Mouse (Mus musculus) B cell, adult 2 months (primary cell): ENCODE data around the gene Wnk2.

Source experiments
- DNase-seq, 2 experiments: peaks; one replicate each; pipeline ENCODE4 v3.0.0; 2022

Wnk2 gene

DNA sequence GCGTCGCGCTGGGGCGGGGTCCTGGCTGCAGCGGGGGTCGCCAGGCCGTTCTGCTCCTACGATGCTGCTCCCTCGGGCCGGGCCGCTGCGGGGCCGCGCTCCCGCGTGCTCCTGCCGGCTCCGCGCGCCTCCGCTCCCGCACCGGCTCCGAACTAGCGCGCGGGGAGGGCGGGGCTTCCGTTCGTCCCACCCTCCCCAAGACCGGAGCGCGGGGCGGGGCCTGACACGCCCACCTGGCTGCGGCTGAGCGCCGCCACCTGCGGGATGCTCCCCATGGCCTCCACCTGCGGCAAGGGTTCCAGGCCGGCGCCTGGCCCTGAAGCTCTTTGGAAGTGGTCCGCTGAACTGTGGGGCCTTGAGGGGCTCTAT, at the start of gene Wnk2:
Gene Wnk2 (minus strand): TSS at position 157 of the 369 bp plus-strand sequence.
- DNase-seq = peak; percentile 76 to 78

DNA sequence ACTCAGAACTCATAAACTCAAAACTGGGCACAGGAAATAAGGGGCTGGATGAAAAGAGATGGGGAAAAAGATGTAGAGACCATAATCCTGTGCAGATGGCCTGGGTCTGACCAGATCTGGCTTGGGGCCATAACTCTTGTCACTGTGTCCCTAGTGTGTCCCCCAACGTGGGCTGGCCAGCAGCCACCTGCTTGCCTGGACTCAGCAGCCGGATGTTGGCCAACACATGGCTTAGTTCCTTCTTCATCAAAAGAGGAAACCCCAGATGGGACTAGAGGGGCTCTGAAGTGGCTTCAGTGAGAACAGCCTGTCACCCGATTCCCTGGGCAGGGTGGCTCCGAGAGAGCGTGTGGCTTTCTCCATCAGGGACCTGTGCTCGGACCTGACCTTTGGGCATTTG, 49.0 kb upstream of the Wnk2 start:
- peak; percentile 43 to 47 for DNase-seq

DNA sequence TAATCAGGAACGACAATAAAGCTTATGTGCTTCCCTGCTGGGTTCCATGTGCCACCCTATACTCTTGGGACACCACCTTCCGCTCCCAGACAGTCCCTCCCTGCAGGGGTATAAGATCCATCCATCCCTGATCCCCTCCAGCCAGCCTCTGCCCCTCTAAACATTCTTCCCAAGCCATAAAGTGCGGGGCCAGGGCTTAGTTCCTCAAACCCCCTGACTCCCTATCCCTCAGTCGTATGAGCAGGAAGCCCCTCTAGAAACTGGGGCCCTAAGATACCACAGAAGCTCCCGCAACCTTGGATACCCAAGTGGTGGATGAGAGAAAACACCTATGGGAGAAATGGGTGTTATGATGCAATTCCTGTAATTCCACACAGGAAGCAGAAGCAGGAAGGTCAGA, 48.4 kb upstream of the Wnk2 start:
- DNase-seq = no peak

GRCm38 (mm10) chr13:49195651-49196050, 47.8 kb upstream of the Wnk2 start:
- DNase-seq = no peak

GRCm38 (mm10) chr13:49194811-49195210, 47.0 kb upstream of the Wnk2 start:
- DNase-seq = no peak

- DNase-seq = no peak
These were observed 45.8 kb upstream of the Wnk2 start for GRCm38 (mm10) chr13:49193650-49194049.

- DNase-seq = no peak
These were observed 44.5 kb upstream of the Wnk2 start for GRCm38 (mm10) chr13:49192156-49192855.

DNA sequence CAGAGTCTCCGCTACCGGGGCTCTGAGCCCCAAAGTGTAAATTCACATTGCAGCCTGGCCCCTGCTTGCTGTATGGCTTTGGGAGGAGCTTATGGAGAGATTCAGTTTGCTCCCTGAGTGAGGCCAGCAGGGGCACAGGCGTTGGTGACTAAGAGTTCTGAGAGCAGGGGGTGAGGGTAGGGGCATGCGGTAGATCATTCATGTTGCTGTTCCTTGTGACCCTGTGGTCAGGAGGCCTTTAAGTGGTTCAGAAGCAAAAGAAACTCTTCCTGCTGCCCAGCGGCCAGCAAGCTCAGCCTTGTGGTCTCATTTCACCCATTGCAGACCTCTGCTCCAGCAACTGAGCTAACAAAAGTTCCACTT, 43.8 kb upstream of the Wnk2 start:
- DNase-seq = no peak

DNA sequence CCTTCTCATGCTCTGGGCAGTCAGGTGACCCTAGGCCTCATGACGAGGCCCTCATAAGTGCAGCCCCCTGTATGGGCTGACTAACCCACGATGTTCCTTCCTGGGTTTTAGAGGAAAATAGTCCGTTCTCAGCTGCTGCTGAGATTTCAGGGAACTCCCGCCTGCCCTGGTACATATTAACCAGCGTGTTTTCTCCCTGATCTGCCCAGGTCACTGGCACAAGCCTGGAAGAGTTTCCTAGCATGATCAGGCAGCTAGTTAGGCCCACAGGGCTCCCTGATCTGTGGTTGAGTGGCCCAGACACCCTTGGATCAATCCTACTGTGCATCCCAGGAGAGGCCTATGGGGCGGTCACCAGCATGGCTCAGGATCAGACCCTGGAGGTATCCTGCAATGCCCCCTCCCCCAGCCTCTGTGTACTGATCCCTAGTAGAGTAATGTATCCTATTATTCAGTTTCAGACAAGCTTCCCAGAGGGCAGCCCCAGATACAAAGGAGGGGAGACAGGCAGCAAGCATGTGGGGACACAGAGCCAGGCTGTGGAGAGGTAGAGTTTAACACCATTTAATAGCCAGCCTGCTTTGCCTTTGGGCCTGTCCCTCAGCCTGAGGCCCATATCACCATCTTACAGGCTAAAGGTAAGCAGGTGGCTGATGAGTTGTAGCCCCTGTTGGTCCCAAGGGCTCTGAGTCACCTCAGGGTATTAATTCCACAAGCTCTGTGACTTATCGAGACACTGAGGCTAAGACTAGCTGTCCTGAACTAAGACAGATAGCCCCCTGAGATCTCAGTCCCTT, 43.3 kb upstream of the Wnk2 start:
- DNase-seq = no peak

DNA sequence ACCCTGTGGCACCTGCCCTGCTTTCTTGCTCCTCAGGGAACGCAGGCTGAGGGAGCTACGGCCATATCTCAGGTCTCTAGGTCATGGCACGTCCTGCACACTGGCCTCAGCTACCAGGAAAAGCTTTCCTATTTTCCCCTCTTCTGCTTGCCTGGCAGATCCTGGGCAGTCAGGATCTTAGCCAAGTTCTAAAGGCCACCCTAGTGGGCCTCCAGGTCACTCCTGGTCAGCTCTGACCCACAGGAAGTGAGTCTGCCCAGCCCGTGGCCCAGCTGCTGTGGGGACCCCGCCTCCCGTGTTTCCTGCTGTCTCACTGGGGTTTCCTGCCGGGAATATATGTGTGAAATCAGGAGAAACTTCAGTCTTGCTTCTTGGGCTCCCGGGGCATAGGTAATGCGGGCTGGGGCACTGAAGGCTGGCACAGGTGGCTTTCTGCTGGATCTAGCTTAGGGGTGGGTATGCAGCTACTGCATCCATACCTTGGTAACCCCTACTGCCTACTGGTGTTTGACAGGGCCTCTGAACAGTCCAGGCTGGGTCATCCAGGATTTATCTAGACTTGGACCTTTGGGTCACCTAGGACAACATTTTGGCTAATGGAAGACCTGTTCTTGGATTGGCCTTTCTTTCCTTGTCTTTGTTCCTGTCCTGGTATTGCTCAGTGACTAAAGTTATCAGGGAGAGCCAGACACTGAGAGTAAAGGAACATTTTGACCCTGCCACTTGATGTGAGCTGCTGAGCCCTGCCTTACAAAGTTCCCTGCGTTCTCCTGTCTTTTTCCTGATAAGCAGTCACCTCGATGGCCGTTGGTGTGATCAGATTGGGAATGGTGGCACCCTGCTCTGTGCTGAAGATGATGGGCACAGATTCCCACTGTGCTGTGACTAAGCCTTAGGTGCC, 42.4 kb upstream of the Wnk2 start:
- no peak for DNase-seq

DNA sequence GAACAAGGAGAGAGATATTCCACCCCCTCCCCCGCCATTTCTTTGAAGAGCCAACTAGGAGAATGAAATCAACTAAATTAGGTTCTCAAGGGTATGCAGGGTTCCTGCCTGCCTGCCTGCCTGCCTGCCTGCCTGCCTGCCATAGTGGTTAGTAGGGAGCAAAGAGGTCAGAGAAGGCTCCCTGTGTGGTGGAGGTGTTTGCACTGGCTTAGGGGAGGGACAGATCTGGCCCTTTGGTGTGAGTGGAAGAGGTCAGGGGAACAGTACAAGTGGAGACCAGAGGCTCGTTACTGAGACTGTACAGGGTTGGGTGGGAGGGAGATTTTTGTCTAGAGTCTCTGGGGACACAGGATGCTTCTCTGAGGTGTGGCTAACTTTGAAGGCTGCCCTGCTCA, 41.1 kb upstream of the Wnk2 start:
- no peak for DNase-seq

GRCm38 (mm10) chr13:49188219-49188965, 40.6 kb upstream of the Wnk2 start:
- DNase-seq = peak; percentile 31 to 33

DNA sequence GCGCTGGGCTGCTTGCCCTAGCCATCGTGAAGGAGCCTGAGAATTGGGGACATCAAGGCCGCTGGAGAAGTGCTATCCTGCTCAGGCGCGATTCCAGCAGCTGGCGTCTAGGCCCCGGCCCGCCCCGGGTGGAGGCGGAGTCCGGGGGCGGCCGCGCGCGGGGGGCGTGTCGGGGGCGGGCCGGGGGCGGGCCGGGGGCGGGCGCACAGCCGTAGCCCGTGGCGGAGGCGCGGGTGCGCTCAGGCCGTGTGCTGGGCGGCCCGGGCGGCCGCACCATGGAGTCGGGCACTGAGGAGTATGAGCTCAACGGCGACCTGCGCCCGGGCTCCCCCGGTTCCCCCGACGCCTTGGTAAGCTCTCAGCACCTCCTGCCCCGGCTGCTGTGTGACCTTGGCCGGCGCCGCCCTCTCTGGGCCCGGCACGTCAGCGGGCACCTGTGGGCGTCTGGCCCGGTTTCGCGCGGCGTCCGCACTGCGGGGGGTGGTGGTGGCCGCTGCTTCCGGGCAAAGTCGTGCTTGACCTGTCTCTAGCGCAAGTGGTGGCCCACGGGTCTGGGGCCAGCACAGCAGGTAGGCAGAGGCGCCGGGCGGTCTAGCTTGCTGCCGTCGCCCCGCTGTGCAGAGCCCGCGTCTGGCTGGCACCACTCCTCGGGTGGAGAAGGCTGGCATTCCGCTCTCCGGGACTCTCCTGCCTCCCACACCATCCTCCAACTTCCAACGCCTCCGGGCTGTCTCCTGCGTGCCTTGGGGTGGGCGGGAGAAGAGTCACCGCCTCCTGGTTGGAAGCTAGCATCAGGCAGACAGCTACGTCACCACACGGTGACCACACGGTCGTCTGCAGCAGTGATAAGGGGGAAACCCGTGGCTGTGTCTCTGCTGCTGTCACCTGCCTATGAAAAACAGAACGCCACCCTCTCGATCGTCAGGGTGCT, 39.7 kb upstream of the Wnk2 start, which contains the start of gene Ninj1:
Gene Ninj1 (plus strand): TSS at position 198 of the 931 bp plus-strand sequence.
- DNase-seq = peak; percentile 87

DNA sequence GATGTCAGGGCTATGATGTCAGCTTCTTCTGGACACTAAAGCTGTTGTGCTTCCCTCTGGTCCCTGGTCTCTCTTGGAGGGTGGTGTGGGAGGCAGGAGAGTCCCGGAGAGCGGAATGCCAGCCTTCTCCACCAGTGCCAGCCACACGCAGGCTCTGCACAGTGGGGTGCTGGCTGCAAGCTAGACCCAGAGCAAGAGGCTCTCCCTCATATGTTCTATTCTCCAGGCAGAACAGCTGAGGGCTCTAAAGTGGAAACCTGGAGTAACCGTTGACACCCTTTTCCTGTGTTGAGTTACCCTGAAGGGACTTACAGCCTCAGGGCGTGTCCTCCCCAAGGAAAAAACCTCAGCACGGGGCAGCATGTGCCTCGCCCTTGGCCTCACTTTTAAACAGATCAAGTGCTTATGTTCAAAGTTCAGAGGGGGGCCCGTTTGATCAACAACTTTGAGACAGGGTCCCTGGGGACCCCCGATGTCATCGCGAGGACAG, 39.0 kb upstream of the Wnk2 start:
- DNase-seq = no peak

- no peak for DNase-seq
These were observed 35.8 kb upstream of the Wnk2 start for GRCm38 (mm10) chr13:49183646-49184045.

DNA sequence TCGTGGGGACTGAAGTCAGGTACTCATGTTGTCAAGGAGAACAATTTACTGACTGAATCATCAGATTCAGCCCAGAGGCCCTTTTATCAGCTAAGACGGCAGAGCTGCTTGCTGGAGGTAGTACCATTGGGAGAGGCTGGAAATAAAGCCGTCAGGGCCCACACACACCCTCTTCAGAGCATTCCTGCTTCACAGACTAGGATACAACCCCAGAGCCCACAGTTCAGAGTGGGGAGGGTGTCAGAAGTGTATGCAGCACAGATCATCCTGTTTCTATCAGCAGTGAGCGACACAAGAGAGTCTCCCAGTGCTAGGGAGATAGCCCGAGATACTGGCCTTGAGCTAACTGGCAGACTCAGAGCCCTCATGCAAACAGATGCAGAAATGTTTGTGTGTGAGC, 35.3 kb upstream of the Wnk2 start:
- no peak for DNase-seq

DNA sequence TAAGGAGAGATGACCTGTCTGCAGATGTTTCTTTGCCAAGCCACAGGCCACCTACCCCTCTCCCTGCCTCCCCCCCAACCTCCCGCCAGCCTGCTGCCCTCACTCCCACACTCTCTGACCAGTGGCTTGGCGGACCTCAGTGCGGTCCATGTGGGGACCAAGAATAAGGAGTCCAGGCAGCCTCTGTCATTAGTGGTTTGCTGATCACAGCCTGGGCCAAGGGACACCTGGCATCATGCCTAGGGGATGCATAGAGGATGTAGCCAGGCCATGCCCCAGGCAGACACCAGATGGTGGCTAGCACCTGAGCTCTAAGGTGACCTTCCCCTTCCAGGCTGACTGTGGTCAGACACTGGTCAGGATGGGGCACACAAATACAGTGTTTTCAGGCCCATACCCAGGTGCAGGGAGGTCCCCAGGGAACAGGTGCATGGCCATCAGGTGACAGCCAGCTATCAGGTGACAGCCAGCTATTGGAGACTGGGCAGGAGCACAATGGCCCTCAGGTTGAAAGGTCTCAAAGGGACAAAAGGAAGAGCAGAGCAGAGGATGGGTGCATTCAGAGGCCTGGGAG, 33.7 kb upstream of the Wnk2 start:
- no peak for DNase-seq

DNA sequence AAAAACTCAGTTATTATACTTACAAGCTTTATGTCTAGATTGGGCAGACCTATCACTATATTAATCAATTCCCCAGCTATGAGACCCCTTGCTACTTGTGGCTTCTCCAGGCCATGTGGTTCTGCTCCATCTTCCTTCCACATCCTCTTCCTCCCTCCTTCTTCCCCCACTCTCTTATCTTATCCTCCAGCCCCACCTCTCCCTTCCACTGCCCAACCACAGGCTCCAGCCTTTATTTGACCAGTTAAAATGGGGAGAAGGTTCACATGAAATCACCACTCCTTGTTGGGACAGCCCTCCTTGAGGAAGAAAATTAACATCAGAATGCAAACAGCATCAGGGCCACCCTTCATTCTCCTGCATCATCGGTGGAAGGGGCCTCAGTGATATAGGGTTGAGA, 32.9 kb upstream of the Wnk2 start:
- no peak for DNase-seq

DNA sequence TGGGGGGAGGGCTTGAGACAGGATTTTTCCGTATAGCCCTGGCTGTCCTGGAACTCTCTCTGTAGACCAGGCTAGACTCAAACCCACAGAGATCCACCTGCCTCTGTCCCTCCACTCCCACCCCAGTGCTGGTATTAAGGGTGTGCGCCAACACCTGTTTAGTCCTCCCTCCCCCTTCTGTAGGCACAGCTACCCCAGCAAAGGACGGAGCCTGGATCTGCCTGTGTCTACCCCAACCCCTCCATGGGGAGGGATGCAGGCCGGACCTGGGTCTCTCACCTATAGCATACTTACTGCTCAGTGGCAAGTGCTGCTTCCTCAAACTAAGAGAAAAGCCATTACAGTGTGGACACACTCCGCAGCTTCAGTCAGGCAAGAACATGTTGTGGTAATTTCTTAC, 32.5 kb upstream of the Wnk2 start:
- no peak for DNase-seq

DNA sequence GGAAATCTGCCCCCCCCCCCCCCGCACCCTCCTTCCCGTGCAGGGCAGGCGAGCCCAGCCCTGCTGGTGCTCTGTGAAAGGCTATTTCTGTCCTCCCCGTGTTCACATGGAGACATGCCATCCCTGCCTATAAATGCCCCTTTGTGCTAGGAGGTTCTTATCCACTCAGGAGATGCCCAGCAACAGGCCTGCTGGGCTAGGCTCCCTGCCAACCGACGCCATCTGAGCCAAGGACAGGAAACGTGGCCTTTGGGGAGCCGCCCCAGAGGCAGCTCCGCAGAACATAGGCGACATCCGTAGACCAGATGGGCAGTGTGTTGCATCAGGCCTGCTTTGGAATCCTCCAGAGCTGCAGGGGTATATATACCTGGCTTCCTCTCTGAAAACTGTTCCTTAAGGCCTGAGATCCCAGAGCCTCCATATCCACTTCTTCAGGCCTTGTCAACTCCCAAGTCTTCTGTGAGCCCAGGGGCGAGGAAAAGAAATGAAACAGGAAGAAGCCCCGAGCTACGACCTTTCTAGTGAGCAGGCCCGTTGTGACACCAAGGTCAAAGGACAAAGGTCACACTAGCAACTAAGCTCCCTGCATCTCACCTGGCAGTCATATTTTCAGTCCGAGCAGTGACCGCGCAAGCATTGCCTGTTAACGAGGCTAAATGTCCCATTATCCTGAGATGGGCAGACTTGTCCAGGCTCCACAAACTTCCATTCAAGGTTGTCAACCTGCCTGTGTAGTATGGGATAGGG, 31.2 kb upstream of the Wnk2 start:
- DNase-seq = no peak
